Mouse (Mus musculus): ENCODE measurements around the gene Elovl2.
"Not testable (repeated sequence)": the region's sequence is repeated elsewhere in the genome, so short reads cannot be mapped to it uniquely, and the experiment has no call there.

Elovl2 gene

DNA sequence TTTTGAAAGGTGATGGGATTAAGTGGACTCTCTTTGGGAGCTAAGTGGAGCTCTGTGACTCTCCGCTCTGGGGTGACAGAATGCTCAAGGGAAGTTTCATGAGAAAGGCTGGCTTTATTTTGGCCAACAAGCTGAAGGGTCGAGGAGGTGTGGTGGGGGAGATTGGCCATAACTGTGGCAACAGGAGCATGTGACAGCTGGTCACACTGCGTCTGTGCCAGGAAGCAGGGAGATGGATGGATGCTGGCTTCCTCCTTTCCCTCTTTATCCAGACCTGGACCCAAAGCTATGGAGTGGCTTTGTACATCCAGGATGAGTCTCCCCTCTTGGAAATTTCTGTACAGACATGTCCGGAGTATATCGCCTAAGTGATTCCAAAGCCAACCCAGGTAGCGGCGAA is 13.0 kb upstream of the Elovl2 start:
- no peak for DNase-seq (ENCODE audit: low spot score)

- DNase-seq (ENCODE audit: low spot score): no peak
Measured at GRCm38 (mm10) chr13:41232209-41232608, 12.0 kb upstream of the Elovl2 start.

DNA sequence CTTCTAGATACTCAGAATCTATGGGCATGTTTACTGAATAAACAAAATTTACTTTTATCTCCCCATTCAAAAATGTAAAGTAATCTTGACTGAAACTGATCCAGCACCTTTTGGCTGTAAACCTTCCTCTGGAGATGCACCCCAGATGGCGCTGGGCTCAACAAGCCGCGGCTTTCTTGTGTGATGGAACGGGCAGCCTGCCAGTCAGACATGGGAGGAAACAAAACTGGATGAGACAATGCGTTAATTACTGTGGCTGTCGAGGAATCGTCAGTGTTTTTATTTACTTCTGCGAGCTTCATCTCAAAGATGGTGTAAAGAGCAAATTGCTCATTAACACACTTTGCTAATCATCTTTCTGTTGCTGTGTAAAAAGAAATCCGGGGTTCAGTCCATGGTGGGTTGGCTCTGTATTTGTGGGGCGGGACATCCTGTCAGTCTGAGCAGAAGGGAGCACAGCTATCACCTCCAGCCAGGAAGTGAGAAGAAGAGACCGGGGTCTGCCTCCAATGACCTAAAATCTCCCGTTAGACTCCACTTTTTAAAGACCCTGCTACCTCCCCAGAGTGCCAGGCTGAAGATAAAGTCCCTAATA is 11.3 kb upstream of the Elovl2 start:
- DNase-seq (ENCODE audit: low spot score): no peak

DNA sequence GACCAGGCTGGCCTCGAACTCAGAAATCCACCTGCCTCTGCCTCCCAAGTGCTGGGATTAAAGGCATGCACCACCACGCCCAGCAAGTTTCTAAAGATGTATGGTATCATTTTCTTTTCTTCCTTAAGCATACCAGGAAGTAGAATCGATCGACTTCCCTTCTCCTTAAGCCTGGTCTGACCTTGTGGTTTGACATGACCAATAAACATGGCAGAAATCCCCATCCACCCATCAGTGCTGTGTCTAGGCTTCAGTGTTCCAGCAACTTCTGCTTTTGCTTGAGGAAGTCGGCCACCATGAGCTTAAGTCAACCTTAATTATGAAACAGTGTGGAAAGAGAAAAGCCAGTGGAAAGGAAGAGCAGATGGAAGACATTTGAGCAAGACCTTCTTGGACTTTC is 10.1 kb upstream of the Elovl2 start:
- DNase-seq (ENCODE audit: low spot score): no peak

DNA sequence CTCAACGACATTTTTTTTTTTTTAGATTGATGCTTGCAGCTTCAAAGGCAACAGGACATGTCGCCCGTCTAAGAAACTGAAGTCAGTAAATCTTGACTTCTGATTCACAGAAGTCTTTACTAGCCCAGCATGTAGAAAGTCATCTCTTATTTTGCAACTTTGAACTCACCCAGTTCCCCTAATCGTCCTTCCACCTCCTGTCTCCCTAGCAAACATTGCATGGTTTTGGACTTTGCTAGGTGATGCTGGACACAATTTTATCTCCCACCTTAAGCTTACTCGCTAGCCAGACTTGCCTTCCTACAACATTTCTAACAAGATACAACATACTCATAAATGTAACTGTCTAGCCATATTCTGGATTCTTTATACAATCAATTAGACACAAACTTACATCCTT is 7.9 kb upstream of the Elovl2 start:
- no peak for DNase-seq (ENCODE audit: low spot score)

- DNase-seq (ENCODE audit: low spot score): no peak
Measured at GRCm38 (mm10) chr13:41226513-41226912, 6.3 kb upstream of the Elovl2 start.

DNA sequence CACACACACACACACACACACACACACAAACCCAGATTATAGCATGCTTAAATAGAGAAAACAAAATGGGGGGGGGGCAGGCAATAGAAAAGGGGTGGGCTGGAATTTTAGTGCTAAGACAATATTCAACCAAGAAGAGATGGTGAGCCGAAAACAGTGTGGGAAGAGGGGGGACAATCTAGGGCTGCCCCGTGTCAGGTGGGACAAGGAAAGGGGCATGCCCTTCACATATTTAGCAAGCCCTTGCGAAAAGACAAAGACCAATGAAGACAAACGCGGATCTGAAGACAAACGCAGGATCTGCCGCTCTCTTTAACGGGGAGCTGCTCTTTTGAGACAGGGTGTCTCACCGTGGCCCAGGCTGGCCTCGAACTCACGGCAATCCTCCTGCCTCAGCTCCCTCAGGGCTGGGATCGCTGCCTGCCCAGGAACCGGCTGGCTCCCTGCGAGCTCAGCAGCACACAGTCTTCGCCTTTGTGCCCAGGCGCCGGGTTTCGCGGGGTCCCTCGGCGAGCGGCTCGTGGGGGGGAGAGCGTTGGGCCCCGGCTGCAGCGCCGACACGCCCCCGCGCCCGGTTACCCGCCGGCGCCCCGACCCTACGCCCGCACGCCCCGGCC is 410 bp downstream of the Elovl2 start:
- DNase-seq (ENCODE audit: low spot score): no peak

GRCm38 (mm10) chr13:41219056-41219455 is 1.1 kb downstream of the Elovl2 start:
- no peak for DNase-seq (ENCODE audit: low spot score)

GRCm38 (mm10) chr13:41216236-41216635 is 4.0 kb downstream of the Elovl2 start:
- DNase-seq (ENCODE audit: low spot score): no peak

DNA sequence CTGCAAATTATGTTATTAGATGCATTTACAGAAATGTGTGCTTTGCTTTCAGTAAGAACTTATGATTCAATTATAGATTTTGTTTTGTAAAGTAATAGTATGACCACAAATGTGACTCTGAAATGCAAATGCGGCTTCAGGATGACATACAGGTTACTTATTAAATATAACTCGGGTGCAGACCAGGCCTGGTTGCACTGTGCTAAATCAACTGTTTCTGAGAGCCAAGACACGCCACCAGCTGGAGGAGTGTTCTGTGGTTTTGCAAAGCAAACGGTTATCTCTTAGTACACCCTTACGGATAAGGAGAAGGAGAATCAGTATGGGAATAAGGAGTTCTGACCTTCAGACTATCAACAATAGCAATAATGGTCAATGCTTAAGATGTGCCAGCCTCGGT is 4.5 kb downstream of the Elovl2 start:
- DNase-seq (ENCODE audit: low spot score): no peak

DNA sequence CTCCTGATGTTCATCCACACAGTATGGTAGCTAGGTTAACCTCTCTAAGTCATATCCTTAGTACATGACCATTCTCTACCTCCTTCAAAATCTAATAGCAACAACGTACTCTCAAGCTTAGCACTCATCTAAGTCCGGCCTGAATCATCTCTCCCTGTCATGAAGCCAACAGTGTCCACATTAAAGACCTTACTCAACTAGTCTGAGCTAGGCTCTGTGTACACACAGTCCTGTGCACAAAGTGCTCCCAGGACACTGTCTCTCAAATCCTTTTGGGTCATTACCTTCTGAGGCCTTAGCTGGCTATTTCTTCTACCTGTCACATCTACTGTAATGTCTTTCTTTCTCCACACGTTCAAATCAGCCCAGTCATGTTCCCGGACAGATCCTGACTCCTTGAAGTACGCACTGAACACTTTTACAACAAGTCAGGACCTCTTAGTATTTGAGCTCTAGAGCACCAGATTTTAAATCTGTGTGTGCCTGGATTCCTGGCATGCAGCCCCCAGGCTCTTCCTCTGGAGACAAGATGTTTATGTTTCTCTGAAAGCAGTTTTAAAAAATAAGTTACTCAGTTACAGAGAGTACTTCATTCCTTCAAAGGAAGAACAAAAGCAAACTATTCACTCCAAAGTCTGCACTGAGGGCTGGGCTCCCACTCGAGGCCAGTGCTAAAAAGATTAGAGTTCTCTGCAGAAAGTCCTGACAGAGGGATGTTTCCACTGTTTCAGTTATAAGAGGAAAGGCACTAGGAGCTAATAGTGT is 7.5 kb downstream of the Elovl2 start:
- peak; percentile 40 for DNase-seq (ENCODE audit: low spot score)

DNA sequence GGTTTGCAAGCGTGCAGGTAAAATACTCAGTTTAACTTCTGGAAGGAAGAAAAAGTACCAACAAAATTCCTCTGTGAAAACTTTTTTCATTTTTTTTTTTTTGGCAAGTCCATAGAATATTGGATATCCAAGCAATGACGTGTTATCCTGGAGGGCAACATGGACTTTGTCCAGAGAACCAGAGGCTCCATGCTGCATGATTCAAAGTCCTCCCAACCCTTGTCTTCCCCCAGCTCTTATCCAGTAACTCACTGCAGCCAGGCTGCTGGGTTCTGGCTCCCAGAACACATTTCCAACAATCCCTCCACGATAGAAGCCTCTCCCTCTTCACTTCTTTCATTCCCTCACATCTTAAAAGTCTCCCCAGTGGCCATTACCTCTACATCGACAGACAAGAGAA is 8.9 kb downstream of the Elovl2 start:
- DNase-seq (ENCODE audit: low spot score): no peak

DNA sequence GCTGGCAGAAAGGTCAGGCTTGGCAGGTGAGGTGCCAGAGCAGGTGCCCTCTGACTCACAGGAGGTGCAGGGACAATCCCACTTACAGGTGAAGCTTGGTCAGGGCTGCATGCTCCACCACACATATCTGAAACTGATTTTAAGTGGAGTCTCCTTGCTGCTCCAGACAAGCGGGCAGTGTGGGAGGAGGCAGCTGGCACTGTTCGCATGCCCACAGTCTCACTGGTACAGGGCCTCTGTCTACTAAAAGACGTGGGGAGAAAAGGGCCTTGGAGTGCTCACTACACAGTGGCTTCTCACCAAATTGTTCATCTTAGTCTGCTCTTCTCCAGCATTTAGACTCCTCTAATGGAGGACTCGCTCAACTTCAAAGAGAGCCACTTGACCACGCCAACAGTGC is 14.0 kb downstream of the Elovl2 start:
- DNase-seq (ENCODE audit: low spot score): peak; percentile 20

DNA sequence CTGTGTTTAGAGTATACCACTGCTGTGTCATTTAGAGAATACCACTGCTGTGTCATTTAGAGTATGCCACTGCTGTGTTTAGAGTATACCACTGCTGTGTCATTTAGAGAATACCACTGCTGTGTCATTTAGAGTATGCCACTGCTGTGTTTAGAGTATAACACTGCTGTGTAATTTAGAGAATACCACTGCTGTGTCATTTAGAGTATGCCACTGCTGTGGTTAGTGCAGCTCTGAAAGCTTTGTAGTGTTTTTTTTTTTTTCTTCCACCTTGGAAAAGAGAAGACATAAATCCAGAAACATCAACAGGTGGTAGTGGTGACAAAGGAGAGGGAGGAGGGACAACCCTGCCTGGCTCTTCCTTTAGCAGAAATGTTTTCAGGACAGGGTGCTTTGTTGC is 14.6 kb downstream of the Elovl2 start:
- DNase-seq (ENCODE audit: low spot score): not testable (repeated sequence)

DNA sequence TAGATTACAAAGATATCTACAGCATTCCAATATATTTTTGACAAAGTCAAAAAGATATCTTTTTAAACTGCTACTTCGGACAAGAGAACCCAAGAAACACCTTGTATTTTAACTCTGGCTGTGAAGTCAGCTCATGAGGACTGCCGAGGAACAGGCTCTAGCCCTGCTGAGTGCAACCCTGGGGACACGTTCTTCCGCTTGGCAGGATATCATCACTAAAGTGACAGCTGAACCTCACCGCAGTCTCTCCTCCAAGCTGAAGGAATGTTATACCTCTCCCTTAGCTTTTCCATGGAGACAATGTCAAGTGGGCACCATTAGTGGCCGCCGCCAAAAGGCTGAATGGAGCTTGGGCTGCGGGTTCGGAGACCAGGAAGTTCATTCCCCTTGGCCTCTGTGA is 16.5 kb downstream of the Elovl2 start:
- DNase-seq (ENCODE audit: low spot score): no peak

DNA sequence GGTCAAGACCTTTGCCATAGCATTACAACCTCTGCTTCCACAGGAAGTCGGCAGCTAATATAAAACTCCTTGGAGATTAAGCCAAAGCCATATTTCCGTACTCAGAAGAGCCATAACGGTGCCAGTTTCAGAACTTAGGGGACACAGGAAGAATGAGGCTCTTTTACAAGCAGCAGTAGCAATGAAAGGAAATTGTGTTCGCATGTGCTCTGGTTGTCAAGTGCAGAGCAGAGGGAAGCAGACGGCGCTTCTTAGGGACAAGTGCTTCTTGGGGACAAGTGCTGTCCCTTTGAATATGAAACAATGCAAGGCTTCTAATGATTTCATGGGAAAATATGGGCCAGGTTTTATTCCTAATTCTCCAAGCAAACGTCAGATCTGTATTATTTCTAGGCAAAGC is 16.9 kb downstream of the Elovl2 start:
- no peak for DNase-seq (ENCODE audit: low spot score)

GRCm38 (mm10) chr13:41200861-41201260 is 19.3 kb downstream of the Elovl2 start:
- DNase-seq (ENCODE audit: low spot score): no peak

DNA sequence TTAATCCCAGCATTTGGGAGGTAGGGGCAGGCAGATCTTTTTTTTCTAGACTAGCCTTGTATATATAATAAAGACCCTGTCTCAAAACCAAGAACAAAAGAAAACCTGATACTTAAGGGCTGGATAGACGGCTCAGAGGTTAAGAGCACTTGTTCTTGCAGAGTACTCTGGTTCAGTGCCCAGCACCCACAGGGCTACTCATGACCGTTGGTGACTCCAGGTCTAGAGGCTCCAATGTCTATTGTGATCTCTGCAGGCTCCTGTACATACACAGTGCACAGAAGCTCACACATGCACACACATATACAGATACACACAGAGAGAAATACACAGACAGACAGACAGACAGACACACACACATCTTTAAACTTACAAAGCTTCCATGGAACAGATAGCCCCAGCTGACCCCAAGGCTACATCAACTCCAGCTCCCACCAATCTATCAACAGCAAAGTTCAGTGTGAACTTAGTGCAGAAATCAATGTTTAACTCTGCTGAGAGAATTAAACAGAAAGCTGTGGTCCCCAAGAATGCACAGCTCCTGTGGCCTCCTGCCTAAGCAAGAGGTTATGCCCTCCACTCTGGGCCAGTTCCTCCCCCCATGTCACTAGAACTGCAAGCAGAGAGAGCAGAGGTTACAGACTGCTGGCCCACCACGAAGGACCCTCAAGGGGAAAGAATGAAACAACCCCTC is 24.4 kb downstream of the Elovl2 start:
- DNase-seq (ENCODE audit: low spot score): no peak

GRCm38 (mm10) chr13:41187886-41188285 is 32.3 kb downstream of the Elovl2 start:
- no peak for DNase-seq (ENCODE audit: low spot score)

GRCm38 (mm10) chr13:41158426-41158825 is 61.8 kb downstream of the Elovl2 start:
- DNase-seq (ENCODE audit: low spot score): no peak

- no peak for DNase-seq (ENCODE audit: low spot score)
Measured at GRCm38 (mm10) chr13:41153146-41153545, 67.1 kb downstream of the Elovl2 start.

GRCm38 (mm10) chr13:41146271-41146670 is 73.9 kb downstream of the Elovl2 start:
- DNase-seq (ENCODE audit: low spot score): peak; percentile 40

DNA sequence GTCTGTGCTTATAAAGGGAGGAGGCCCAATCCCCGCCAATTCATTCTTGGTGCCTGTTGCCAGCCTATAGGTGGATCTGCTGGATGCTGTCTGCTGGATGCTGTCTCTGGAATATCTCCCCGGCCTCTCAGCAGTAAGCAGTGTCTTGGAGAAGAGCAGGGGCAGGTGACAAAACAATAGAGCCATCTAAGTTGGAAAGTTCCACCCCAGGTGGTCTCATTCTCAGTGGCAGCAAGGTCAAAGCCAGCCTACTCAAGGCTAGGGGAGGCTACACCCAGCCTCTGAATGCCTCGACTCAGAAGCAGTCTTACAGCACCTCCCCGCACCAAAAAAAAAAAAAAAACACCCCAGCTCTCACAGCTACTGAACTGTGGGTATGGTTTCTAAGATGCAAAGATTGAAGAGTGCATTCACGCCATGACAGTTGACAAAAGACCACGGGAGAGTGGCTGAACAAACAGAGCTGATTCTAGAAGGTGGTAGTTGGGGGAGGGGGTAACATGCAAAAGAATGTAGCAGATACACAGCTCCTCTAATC is 74.7 kb downstream of the Elovl2 start:
- no peak for DNase-seq (ENCODE audit: low spot score)

Data from testis, postnatal 14 days (tissue).